Mouse (Mus musculus) G1E-ER4 (cell line): Measurements from ENCODE around the gene Ino80b. TPM values are rescaled to one million over a fixed set of nuclear protein-coding genes. Genes with fewer than 3 reads are reported as not detected.

Experiments
- GATA1 ChIP-seq: IDR thresholded peaks from one replicate; pipeline ENCODE4 v1.8.0; 2012; ENCODE audit warnings: low read length, inconsistent platforms
- polyA plus RNA-seq: library from polyadenylated mRNA; stranded (reverse); fragments of >175 nt; gene quantifications from 2 replicates; pipeline ENCODE4 v1.2.3, GENCODE M21; 2012

The Ino80b gene
- polyA plus RNA-seq, 1 experiment, result 217 TPM

- no peak for TF ChIP-seq GATA1
Measured at GRCm38 (mm10) chr6:83115011-83115671, 10.1 kb downstream of the Ino80b start, which contains the start of gene Mogs. TSS of gene Mogs (plus strand) at chr6:83115496.

- TF ChIP-seq GATA1, result no peak
Measured at GRCm38 (mm10) chr6:83111510-83112136, 13.6 kb downstream of the Ino80b start.

- no peak for TF ChIP-seq GATA1
Measured at GRCm38 (mm10) chr6:83108762-83109668, 16.2 kb downstream of the Ino80b start, which contains the start of gene Mrpl53. TSS of gene Mrpl53 (plus strand) at chr6:83109040.

- TF ChIP-seq GATA1, result no peak
Measured at GRCm38 (mm10) chr6:83107566-83108400, 17.4 kb downstream of the Ino80b start.

- no peak for TF ChIP-seq GATA1
Measured at GRCm38 (mm10) chr6:83104158-83104557, 21.1 kb downstream of the Ino80b start.

- no peak for TF ChIP-seq GATA1
Measured at GRCm38 (mm10) chr6:83103130-83103650, 22.0 kb downstream of the Ino80b start.

- no peak for TF ChIP-seq GATA1
Measured at GRCm38 (mm10) chr6:83101688-83102556, 23.3 kb downstream of the Ino80b start.

GRCm38 (mm10) chr6:83101316-83101687 is 23.9 kb downstream of the Ino80b start, which contains the start of the genes Ccdc142 and Gm42688:
TSS of gene Ccdc142 (plus strand) at chr6:83101601.
TSS of gene Gm42688 (plus strand) at chr6:83101617.
- TF ChIP-seq GATA1, result no peak

GRCm38 (mm10) chr6:83098411-83098810 is 26.8 kb downstream of the Ino80b start:
- TF ChIP-seq GATA1, result no peak

GRCm38 (mm10) chr6:83095968-83096367 is 29.3 kb downstream of the Ino80b start:
- no peak for TF ChIP-seq GATA1

GRCm38 (mm10) chr6:83092416-83093127 is 32.7 kb downstream of the Ino80b start:
- no peak for TF ChIP-seq GATA1

- no peak for TF ChIP-seq GATA1
Measured at GRCm38 (mm10) chr6:83087926-83088260, 37.3 kb downstream of the Ino80b start.

GRCm38 (mm10) chr6:83087205-83087925 is 37.9 kb downstream of the Ino80b start:
- TF ChIP-seq GATA1, result no peak
